Mouse (Mus musculus): ENCODE results near the gene Ebf4. TPM values are rescaled to one million over a fixed set of nuclear protein-coding genes. Genes with fewer than 3 reads are reported as not detected.

Gene Ebf4
- polyA plus RNA-seq, 1 experiment from 2014 or later, result 4.3 TPM

DNA sequence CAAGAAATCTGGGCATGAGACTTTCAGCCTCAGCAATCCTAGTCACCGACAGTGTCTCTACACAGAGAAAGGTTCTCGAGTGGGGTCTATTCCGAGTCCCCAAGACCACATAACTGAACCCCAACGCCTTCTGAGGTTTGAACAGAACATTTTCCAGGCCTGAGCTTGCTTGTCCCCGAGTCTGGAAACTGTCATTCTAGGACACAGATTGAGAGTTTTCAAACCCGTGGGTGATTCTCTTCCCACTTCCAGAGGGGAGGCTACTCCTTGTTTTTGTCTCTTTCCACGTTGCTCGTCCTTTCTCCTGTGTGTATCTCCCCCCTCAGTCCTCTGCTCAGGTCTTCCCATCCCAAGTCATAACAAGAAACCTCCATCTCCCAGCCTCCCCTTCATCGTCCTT lies 2.6 kb downstream of the Ebf4 start:
- no peak overlapping the region for H3K4me2 ChIP-seq
- H3K36me3 ChIP-seq, result no peaks in the 10 kb centered on the region
- ATAC-seq (ENCODE audit: low read depth), result no peak
- H3K9me3 ChIP-seq, result no peaks in the 10 kb centered on the region
- 0 out of 2 replicates have a peak overlapping the region, but pooled peaks have one; percentile 34 for H3K9ac ChIP-seq
- 83% methylated on average over 9 of the region's 9 CpGs for WGBS
- no peak overlapping the region for H3K27ac ChIP-seq (replicated peaks)
- peaks cover 55% of the 10 kb centered on the region for H3K4me1 ChIP-seq (replicated peaks)
- no peak overlapping the region for H3K4me3 ChIP-seq
- peaks cover 11% of the 10 kb centered on the region for H3K27me3 ChIP-seq

DNA sequence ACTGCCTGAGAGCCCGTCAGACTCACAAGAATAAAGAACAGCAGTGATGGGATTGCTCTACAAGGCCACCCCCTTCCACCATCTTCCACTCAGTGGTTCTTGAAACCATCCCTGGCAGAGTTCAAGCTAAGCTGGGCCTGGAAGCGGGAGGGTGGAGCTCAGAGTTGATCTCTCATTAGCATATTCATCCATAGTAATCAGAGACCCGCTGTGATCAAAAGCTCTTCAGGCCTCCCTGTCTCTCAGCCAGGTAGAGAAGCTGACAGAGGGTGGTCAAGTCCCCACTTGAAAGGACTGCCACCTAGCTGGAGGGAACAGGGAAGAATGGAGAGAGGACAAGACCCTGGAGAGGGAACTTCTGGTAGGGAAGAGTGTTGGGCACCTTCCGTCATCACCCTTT lies 8.0 kb downstream of the Ebf4 start:
- no peak overlapping the region for H3K4me3 ChIP-seq
- 49% methylated on average over 4 of the region's 4 CpGs for WGBS
- H3K27ac ChIP-seq (replicated peaks), result no peak overlapping the region
- H3K4me1 ChIP-seq (replicated peaks), result peaks cover 16% of the 10 kb centered on the region
- no peak for ATAC-seq (ENCODE audit: low read depth)
- no peak overlapping the region for H3K9ac ChIP-seq
- H3K36me3 ChIP-seq, result peaks cover 25% of the 10 kb centered on the region
- no peaks in the 10 kb centered on the region for H3K9me3 ChIP-seq
- no peak overlapping the region for H3K4me2 ChIP-seq
- H3K27me3 ChIP-seq, result no peaks in the 10 kb centered on the region; the same call in 1 of the 2 replicates

DNA sequence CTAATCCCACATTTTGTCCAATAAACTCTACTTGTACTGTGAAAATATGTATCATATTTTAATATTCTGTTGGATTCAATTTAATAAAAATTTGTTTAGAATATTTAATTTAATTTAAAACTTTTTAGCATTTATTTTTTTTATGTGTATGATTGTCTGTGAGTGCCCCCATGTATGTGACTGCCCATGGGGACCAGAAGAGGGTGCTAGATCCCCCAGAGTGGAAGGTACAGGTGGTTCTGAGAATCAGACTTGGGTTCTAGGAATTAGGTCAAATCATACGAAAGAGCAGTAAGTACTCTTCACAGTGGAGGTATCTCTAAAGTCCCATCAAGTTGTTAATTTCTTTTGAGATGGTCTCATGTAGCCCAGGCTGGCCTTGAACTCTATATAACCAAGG lies 32.1 kb downstream of the Ebf4 start:
- Histone ChIP-seq H3K4me3 (no peak overlapping the region), H3K4me1 (replicated peaks) (no peaks in the 10 kb centered on the region), H3K27me3 (no peaks in the 10 kb centered on the region), H3K27ac (replicated peaks) (no peak overlapping the region), H3K9ac (no peak overlapping the region), H3K36me3 (no peaks in the 10 kb centered on the region), H3K9me3 (no peaks in the 10 kb centered on the region), H3K4me2 (no peak overlapping the region)
- WGBS, result 86% methylated on average over 1 of the region's 1 CpGs
- ATAC-seq (ENCODE audit: low read depth), result no peak

DNA sequence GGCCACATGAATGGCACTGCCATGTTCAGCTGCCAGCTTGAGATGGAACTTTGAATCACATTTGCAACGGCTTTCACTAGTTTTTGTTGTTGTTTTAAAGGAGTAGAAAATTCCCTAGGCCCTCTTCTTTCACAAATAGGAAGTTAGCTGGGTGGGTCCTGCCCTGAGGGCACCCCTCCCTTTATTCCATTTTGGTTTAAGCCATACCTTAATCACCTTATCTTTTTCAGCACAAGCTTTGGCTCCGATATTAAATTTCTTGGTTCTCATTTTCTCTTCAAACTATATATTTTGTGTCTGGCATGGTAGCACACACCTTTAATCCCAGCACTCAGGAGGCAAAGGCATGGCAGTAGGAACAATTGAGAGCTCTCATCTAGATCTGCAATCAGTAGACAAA lies 34.5 kb downstream of the Ebf4 start:
- H3K4me3 ChIP-seq, result no peak overlapping the region
- no peaks in the 10 kb centered on the region for H3K4me1 ChIP-seq (replicated peaks)
- ATAC-seq (ENCODE audit: low read depth), result no peak
- 91% methylated on average over 2 of the region's 2 CpGs for WGBS
- H3K4me2 ChIP-seq, result no peak overlapping the region
- no peak overlapping the region for H3K9ac ChIP-seq
- H3K9me3 ChIP-seq, result no peaks in the 10 kb centered on the region
- no peaks in the 10 kb centered on the region for H3K27me3 ChIP-seq
- H3K36me3 ChIP-seq, result no peaks in the 10 kb centered on the region
- H3K27ac ChIP-seq (replicated peaks), result no peak overlapping the region

DNA sequence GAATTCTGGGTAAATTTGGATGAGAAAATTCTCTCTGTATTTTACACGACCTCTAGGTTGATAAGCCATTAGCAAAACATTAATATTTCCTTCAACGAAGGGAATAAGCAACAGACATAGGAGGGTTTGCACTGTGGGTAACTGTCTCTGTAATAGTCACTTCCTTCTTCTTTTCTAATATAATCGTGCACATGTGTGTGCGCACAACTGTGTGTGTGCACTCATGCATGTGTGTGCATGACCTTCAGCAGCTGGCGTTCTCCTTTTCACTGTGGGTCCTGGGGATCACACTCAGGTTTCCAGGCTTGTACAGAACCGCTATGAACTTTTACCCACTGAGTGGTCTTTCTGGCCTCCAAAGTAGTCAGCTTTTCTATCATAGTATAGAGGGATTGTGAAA lies 40.1 kb downstream of the Ebf4 start:
- Histone ChIP-seq H3K36me3 (no peaks in the 10 kb centered on the region), H3K9me3 (no peaks in the 10 kb centered on the region), H3K9ac (no peak overlapping the region), H3K4me1 (replicated peaks) (no peaks in the 10 kb centered on the region), H3K4me3 (no peak overlapping the region), H3K27me3 (no peaks in the 10 kb centered on the region), H3K27ac (replicated peaks) (no peak overlapping the region), H3K4me2 (no peak overlapping the region)
- 82% methylated on average over 6 of the region's 6 CpGs for WGBS
- ATAC-seq (ENCODE audit: low read depth), result no peak

DNA sequence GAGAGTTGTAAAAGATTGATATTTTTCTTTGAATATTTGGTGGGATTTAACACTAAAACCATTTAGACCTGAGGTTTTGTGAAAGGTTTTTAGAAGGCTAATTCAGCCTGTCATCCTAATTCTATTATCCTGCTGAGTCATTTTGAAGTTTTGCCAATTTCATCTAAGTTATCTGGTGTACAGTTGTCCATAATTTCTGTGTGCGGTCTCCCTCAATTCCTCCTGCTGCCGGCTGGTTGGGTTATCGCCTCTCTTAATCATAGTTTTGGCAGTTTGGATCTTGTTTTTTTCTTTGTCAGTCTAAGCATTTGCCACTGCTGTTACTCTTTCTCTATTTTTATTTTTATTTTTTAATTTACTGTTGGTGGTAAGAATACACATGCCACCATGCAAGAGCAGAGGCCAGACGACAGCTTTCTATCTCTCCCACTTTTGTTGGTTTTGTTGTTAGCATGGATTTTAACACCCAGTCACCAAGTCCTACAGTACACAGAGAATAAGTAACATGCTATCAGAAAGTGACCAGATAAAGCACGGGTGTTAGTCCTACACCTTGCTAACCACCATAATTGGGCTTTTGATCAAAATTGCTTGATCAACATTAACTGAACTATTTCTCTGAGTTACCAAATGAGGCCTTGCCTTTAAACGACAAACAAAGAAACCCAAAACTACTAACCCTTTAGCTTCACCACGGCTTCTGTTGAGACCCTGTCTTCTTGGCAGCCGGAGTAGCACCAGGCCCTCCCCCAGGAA lies 45.7 kb downstream of the Ebf4 start:
- H3K9me3 ChIP-seq, result no peaks in the 10 kb centered on the region
- H3K4me2 ChIP-seq, result no peak overlapping the region
- no peak for ATAC-seq (ENCODE audit: low read depth)
- H3K27me3 ChIP-seq, result no peaks in the 10 kb centered on the region
- H3K36me3 ChIP-seq, result no peaks in the 10 kb centered on the region
- H3K4me1 ChIP-seq (replicated peaks), result no peaks in the 10 kb centered on the region
- H3K27ac ChIP-seq (replicated peaks), result no peak overlapping the region
- no peak overlapping the region for H3K9ac ChIP-seq
- 92% methylated on average over 8 of the region's 8 CpGs for WGBS
- H3K4me3 ChIP-seq, result no peak overlapping the region

DNA sequence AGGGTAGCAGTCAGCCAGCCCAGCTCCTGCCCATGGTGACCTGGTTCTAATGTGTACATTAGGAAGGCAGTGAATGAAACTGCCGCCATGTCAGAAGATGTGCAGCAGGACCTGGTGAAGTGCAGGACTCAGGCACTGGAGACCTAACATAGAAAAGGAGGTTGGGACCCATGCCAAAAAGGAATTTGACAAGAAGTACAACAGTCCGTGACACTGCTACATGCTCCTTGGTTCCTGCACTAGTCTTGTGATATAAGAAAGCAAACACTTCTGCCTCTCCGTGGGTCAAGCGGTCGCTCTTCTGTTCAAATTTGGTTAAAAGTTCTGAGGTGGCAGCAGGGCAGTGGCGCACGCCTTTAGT lies 46.2 kb downstream of the Ebf4 start:
- Histone ChIP-seq H3K4me3 (no peak overlapping the region), H3K27ac (replicated peaks) (no peak overlapping the region), H3K36me3 (no peaks in the 10 kb centered on the region), H3K9ac (no peak overlapping the region), H3K27me3 (no peaks in the 10 kb centered on the region), H3K9me3 (no peaks in the 10 kb centered on the region), H3K4me1 (replicated peaks) (no peaks in the 10 kb centered on the region), H3K4me2 (no peak overlapping the region)
- WGBS, result 90% methylated on average over 7 of the region's 7 CpGs
- no peak for ATAC-seq (ENCODE audit: low read depth)

DNA sequence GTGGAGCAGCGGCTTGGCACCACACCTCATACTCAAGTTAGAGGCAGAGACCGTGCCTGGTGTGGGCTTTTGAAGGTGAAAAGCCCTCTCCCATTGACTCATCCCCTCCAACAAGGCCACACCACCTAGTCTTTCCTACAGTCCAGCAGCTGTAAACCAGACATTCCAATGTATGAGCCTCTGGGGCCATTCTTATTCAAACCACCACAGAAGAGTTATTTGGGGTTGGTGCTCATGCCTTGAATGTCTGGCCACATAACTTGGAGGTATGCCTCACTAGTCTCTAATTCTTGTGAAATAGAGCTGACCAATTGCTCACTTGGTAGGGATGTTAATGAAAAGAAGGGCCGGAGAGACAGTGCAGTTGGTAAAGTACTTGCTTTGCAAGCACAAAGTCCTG lies 55.4 kb downstream of the Ebf4 start:
- H3K27me3 ChIP-seq, result no peaks in the 10 kb centered on the region
- H3K4me2 ChIP-seq, result no peak overlapping the region
- H3K4me1 ChIP-seq (replicated peaks), result peaks cover 14% of the 10 kb centered on the region
- no peak overlapping the region for H3K27ac ChIP-seq (replicated peaks)
- 89% methylated on average over 3 of the region's 3 CpGs for WGBS
- no peak for ATAC-seq (ENCODE audit: low read depth)
- H3K9me3 ChIP-seq, result no peaks in the 10 kb centered on the region
- no peak overlapping the region for H3K9ac ChIP-seq
- H3K36me3 ChIP-seq, result no peaks in the 10 kb centered on the region
- no peak overlapping the region for H3K4me3 ChIP-seq

DNA sequence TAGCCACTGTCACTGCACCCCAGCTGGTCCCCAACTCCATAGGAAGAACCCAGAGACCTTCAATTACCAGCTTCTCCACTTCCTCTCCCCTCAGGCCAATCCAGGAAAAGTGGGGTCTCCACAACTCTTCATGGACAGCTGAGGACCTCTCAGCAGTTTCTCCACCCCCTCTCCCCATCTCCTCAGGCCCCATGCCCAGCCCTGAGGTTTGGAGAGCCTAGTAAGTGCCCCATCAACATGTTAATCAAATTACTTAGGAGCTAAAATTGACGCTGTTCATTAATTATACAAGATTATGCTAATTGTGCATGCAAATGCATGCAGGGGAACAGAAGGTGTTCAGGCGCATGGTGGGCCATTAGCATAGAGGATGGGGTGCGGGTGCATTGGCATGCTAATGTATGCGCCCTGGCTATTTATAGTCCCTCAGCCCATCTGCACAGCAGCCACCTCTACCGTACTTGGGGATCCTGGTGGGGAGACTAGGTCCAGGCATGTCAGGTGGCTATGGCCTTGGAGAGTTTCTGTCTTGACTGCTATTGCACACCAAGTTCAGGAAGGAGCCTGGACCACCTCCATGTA lies 56.9 kb downstream of the Ebf4 start:
- peak; percentile 92 for ATAC-seq (ENCODE audit: low read depth)
- WGBS, result 24% methylated on average over 5 of the region's 5 CpGs
- no peak overlapping the region for H3K4me3 ChIP-seq

DNA sequence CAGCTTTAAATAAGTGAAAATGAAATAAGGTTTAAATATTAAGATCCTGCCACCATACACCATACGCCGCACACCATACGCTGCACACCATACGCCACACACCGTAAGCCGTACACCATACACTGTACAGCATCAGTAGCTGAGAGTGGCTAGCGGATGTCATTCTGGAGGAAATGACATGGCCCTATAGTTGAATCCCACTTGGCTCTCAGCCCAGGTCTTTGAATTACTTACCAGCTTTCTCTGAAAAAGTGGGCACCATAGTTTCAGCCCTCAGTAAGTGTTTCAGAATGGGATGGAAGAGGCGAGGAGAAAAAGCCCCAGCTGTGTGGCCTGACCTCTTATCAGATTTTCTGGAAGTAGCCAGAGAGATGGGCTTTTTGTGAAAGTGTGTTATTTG lies 58.4 kb downstream of the Ebf4 start:
- Histone ChIP-seq H3K27ac (replicated peaks) (no peak overlapping the region), H3K27me3 (peaks cover 15% of the 10 kb centered on the region), H3K4me2 (no peak overlapping the region), H3K4me3 (no peak overlapping the region), H3K4me1 (replicated peaks) (peaks cover 14% of the 10 kb centered on the region), H3K9ac (no peak overlapping the region), H3K36me3 (no peaks in the 10 kb centered on the region), H3K9me3 (no peaks in the 10 kb centered on the region)
- 94% methylated on average over 8 of the region's 8 CpGs for WGBS
- ATAC-seq (ENCODE audit: low read depth), result no peak

More for the DNA sequence above, 56.9 kb downstream of the Ebf4 start:
- no peaks in the 10 kb centered on the region for H3K36me3 ChIP-seq
- no peak overlapping the region for H3K9ac ChIP-seq
- no peak overlapping the region for H3K4me2 ChIP-seq
- no peaks in the 10 kb centered on the region for H3K9me3 ChIP-seq
- H3K27ac ChIP-seq (replicated peaks), result no peak overlapping the region; the same call in 1 of the 2 replicates
- H3K4me1 ChIP-seq (replicated peaks), result peaks cover 14% of the 10 kb centered on the region
- peaks cover 3% of the 10 kb centered on the region; the same call in 1 of the 2 replicates for H3K27me3 ChIP-seq

DNA sequence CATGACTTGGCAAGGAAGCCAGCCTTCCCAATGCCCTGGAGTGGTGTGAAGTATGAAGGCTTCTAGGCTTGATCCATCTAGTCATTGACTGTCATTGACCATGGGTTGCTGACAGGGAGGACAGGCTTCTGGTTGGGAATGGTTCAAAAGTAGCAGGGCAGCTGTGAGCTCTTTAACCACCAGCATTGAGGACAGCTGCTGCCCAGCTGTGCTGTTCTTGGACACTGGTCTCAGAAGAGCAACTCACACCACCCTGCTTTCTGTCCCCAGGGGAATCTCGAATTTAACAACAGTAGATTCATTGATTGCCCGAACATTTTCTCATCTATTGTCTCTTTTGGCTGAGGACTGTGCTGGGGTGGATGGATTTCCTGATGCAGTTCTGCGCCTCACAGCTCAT lies 58.9 kb downstream of the Ebf4 start:
- H3K27me3 ChIP-seq, result peaks cover 20% of the 10 kb centered on the region
- H3K9ac ChIP-seq, result no peak overlapping the region
- no peak overlapping the region for H3K4me2 ChIP-seq
- ATAC-seq (ENCODE audit: low read depth), result no peak
- H3K4me3 ChIP-seq, result no peak overlapping the region
- no peak overlapping the region for H3K27ac ChIP-seq (replicated peaks)
- H3K36me3 ChIP-seq, result no peaks in the 10 kb centered on the region
- 70% methylated on average over 3 of the region's 3 CpGs for WGBS
- peaks cover 14% of the 10 kb centered on the region for H3K4me1 ChIP-seq (replicated peaks)
- no peaks in the 10 kb centered on the region for H3K9me3 ChIP-seq

DNA sequence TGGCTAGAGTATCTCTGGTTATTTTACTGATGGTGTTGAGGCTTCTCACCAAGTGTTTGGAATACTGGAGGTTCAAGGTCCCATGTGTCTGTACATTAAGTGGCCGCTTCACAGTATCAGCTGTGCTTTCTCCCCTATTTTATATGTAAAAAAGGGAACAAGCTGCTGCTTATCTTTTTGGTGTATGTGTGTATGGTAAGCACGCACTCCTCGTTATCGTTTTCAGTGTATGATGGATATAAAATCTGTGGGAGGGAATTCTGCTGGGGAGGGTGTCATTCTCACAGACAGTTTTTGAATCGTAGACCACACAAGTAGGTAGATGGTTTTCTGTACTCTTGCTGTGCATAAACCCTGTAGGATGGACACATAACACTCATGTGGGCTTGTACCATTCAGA lies 62.6 kb downstream of the Ebf4 start:
- H3K36me3 ChIP-seq, result no peaks in the 10 kb centered on the region
- H3K4me3 ChIP-seq, result no peak overlapping the region
- ATAC-seq (ENCODE audit: low read depth), result no peak
- peaks cover 10% of the 10 kb centered on the region; the same call in 1 of the 2 replicates for H3K4me1 ChIP-seq (replicated peaks)
- peaks cover 56% of the 10 kb centered on the region for H3K27me3 ChIP-seq
- no peak overlapping the region for H3K4me2 ChIP-seq
- no peak overlapping the region for H3K9ac ChIP-seq
- H3K9me3 ChIP-seq, result no peaks in the 10 kb centered on the region
- WGBS, result 90% methylated on average over 5 of the region's 5 CpGs
- H3K27ac ChIP-seq (replicated peaks), result no peak overlapping the region

DNA sequence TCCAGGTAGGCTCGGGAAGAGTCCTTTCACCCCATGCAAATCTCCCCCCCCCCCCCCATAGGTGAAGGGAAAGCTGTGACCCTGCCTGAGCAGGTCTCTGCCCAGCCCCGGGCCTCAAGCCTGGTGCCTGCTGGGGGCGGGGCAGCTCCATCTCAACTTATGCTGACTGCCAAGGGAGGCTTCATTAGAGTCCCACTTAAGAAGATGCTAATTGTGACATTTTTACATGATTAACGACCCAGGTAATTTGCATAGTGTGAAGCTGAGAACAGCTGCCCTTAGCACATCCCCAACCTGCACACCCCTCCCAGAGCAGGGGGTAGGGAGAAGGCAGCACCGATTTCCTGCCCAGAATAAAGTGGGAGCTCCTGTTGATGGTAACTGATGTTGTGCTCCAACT lies 63.9 kb downstream of the Ebf4 start:
- H3K27me3 ChIP-seq, result peaks cover 69% of the 10 kb centered on the region
- no peak overlapping the region for H3K4me3 ChIP-seq
- H3K4me1 ChIP-seq (replicated peaks), result peaks cover 13% of the 10 kb centered on the region; the same call in 1 of the 2 replicates
- H3K4me2 ChIP-seq, result no peak overlapping the region
- no peak for ATAC-seq (ENCODE audit: low read depth)
- 19% methylated on average over 5 of the region's 5 CpGs for WGBS
- no peaks in the 10 kb centered on the region for H3K9me3 ChIP-seq
- no peak overlapping the region for H3K27ac ChIP-seq (replicated peaks)
- no peaks in the 10 kb centered on the region for H3K36me3 ChIP-seq
- H3K9ac ChIP-seq, result no peak overlapping the region

Data from neural tube, embryonic 13.5 days (tissue).